ENCODE assay signal across 1 mouse cellular context in the genomic region with DNA sequence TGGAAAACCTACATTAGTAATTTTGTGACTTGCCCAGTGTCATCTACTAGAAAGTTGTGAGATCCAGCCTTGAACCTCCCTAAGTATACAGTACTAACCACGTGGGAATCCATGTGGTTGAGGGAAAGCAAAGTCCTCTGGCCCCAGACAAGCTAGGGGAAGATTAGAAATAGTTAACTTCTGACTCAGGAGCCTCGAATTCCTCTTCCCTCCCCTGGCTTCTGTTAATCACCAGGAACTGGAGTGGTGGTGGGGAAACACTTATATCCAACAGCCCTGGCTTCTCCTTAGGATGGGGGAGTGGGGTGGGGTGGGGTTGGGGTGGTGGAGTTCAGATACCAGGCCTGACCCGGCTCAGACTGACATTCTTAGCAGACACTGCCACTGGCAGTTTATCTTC.
TF ChIP-seq lines count a peak whose summit lies in the region.

No protein-coding gene starts in this region.

TF ChIP-seq in myocyte, 11 proteins besides CTCF, POLR2A, EP300 and RAD21:
- TF ChIP-seq MAX (IDR thresholded peaks at IDR 0.05; ENCODE audit: low read depth) = peak; percentile 15
- TF ChIP-seq USF1 (IDR thresholded peaks at IDR 0.05; ENCODE audit: low read depth) = peak; percentile 58
- TF ChIP-seq TCF12 (IDR thresholded peaks at IDR 0.05; ENCODE audit: insufficient read depth, poor library complexity, severe bottlenecking) = no peak
